Mouse (Mus musculus): Measurements from ENCODE around the gene Syde2.

Gene Syde2

GRCm38 (mm10) chr3:146009859-146010645 is 22.4 kb downstream of the Syde2 start:
- peak in 1 of 2 experiments; percentile 46 for DNase-seq (ENCODE audit: low spot score in 2 of 2)

- DNase-seq (ENCODE audit: low spot score in 2 of 2): no peak
Observed at GRCm38 (mm10) chr3:146010751-146011150, 23.1 kb downstream of the Syde2 start.

GRCm38 (mm10) chr3:146011544-146012218 is 24.0 kb downstream of the Syde2 start:
- DNase-seq (ENCODE audit: low spot score in 2 of 2): no peak

DNA sequence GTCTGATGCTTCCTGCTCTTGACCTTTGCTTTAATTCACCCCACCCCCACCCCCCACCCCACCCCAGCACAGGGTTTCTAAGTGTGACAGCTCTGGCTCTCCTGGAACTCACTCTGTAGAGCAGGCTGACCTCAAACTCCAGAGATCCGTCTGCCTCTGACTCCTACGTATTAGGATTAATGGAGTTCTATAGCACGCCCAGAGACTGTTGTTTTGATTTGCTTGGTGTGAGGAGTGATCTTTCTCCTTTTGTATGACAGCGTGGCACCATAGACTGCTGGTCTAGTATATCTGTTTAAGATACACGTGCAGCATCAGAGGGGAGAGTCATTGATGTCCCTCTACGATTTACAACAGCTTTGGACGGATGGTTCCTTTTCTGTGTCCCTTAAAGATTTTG is 25.8 kb downstream of the Syde2 start:
- DNase-seq (ENCODE audit: low spot score in 2 of 2): no peak

DNA sequence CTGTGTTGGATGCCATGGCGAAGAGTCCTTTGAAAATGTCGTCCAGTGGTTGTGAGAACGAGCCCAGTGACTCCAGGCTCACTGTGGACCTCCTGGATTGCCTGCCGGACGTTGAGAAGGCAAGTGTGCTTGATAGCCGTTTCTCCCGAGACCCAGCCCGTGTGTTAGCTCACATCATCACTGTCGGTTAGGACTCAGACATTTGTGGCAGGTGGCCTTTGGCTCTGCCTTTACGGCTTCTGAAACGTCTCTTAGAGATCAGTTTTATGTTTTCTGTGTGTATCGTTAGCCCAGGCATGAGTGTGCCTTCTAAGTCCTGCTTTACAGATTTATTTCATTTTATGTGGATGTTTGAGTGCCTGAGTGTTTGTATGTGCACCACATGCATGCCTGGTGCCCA is 26.7 kb downstream of the Syde2 start:
- no peak for DNase-seq (ENCODE audit: low spot score in 2 of 2)

DNA sequence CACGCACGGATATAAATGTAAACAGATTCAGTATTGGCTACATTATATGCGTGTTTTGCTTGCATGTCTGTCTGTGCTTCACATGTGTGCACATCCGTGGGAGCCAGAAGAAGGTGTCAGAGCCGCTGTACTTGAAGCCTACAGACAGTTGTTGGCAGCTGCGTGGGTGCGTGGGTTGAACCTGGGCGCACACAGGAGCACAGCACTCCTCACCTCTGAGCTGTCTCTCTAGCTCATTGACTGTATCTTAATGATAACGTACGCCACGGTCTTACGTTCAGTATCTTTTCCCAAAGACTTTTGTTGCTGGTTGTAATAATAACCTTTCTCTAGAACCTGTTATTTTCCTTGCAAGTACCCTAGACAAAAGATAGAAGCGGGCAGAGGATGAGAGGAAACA is 29.3 kb downstream of the Syde2 start:
- DNase-seq (ENCODE audit: low spot score in 2 of 2): no peak

DNA sequence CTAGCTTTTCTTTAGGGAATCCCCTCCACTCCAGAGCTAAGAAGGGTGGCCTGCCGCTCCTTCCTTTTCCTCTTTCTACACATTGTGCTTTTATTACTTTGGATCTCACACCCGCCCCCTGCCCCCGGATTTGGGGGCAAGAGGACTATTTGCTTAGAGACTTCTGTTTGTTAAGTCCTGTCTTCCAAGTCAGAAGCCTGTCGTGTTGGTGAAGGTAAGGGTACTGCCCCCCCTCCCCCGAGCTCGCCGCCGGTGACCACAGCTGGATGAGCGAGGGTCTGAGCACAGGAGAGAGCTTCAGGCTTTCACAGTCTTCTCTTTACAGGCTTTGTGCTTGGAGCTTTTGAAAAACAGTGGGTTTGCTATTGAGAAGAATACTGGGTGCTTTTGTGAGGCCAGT is 29.9 kb downstream of the Syde2 start:
- no peak for DNase-seq (ENCODE audit: low spot score in 2 of 2)

- no peak for DNase-seq (ENCODE audit: low spot score in 2 of 2)
Observed at GRCm38 (mm10) chr3:146022232-146022631, 34.6 kb downstream of the Syde2 start.

DNA sequence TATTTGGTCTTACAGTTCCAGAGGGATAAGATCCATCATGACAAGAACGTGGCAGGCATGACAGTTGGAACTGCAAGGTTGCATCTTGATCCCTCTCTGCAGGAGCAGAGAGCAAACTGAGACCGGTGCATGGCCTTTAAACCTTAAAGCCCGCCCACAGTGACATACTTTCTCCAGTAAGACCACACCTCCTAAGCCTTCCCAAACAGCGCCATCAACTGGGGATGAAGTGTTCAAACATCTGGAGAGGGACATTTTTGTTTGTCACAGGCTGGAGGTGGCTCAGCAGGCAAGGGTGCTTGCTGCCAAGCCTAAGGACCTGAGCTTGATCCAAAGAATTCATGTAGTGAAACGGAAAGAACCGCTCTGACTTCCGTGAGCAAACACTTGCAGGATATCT is 37.1 kb downstream of the Syde2 start:
- no peak for DNase-seq (ENCODE audit: low spot score in 2 of 2)

GRCm38 (mm10) chr3:146025499-146025898 is 37.8 kb downstream of the Syde2 start:
- no peak for DNase-seq (ENCODE audit: low spot score in 2 of 2)

GRCm38 (mm10) chr3:146027116-146027515 is 39.4 kb downstream of the Syde2 start:
- no peak for DNase-seq (ENCODE audit: low spot score in 2 of 2)

GRCm38 (mm10) chr3:146028406-146028805 is 40.7 kb downstream of the Syde2 start:
- no peak for DNase-seq (ENCODE audit: low spot score in 2 of 2)

GRCm38 (mm10) chr3:146029234-146029633 is 41.6 kb downstream of the Syde2 start:
- no peak for DNase-seq (ENCODE audit: low spot score in 2 of 2)

GRCm38 (mm10) chr3:146030255-146030836 is 42.7 kb downstream of the Syde2 start:
- DNase-seq (ENCODE audit: low spot score in 2 of 2): no peak

- no peak for DNase-seq (ENCODE audit: low spot score in 2 of 2)
Observed at GRCm38 (mm10) chr3:146032976-146033375, 45.3 kb downstream of the Syde2 start.

DNA sequence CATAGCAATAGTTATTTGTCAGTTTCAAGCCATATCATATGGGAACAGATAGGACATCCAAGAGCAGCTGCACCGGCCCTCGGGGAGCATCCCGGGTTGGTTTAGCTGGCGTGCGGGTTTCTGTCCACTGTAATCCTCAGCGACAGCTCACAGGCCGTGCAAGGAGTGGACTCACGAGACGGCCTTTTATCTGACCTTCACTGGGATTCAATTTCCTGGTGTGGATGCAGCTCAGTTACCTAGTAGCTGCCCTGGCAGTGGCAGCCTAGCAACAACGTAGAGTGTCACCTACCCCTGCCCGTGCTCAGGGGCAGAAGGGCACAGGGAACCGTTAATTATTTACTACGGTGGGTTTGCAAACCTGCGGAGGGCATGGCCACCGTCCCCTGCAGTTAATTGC is 50.2 kb downstream of the Syde2 start:
- no peak for DNase-seq (ENCODE audit: low spot score in 2 of 2)

DNA sequence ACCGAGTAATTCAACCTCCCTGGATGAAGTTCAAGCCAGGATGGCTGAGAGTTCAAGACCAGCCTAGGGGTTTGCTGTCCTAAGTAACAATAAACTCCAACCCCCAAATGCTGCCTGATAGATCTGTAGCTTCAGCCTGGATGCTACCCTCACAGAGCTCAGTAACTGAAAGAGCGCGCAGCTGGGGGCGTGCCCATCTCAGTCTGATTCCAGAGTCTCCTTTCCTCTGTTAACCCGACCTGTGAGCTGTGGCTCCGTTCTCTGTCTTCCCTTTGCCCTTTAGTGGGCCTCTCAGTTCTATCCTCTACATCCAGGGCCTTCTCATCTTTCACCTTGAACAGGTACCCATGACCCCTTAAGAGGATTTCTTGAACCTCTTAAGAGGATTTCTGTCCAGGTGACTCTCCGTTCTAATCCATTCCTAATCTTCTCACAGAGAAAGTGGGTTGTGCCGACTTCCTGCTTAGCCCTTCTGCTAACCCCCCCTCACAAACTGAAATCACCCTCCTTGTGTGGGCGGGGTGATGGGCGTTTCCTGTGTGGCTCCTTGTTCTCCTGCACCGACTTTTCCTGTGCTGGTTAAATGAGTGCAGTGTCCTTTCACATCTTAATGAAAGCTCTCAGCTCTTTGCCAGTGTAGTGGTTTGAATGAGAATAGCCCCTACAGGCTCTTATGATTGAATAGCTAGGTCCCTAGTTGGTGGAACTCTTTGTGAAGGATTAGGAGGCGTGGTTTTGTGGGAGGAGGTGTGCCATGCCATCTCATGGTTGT is 51.6 kb downstream of the Syde2 start:
- no peak for DNase-seq (ENCODE audit: low spot score in 2 of 2)

DNA sequence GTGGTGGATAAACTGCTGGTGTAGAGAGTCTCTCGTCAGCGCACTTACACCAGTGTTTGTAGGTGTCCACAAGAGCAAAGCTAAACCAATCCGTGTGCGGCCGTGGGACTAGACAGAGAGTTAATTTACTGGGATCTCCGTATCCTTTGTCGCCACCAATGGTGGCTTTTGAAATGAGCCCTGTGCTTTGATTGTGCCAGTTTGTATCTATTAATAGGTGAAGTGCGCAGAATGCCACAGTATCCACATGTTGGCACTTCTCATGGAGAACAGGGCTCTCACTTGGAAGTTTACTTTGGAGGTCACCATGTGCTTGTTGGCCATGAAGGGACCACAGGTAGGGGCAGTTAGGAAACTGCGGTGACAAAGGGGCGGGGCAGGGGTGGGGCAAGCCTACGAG is 53.7 kb downstream of the Syde2 start:
- no peak for DNase-seq (ENCODE audit: low spot score in 2 of 2)

DNA sequence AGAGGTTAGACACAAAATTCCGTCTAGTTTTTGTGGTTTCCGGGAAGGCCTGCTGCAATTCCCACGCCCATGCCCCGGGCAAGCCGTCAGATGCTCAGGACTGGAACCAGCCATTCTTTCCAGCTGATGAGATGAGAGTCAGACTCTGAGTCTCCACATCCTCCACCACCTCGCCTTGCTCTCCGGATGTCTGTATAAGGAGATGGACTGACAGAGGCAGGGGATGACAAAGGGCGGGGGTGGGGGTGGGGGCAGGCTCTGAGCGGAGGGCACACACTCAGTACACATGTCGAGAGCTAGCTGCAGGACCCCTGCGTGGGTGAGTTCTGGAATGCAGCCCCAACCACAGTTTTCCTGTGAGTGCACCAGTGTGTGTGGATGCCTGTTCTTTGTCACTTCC is 57.3 kb downstream of the Syde2 start:
- no peak for DNase-seq (ENCODE audit: low spot score in 2 of 2)

DNA sequence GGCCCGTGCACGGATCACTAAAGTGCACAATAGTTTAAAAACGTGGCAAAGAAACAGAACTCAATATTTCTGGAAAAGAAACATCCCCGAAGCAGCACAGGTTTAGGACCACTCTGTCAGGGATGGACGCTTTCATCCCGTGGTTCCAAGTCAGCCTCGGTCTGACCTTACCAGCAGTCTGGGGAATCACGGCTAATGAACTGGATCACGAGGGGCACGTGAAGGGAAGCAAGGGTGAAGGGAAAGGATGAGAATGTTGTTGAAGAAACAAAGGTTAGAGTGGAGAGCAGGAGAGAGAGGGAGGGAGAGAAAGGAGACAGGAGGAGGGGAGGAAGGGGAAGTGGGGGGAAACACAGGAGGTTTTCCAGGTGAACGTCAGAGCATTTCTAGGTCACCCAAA is 58.4 kb downstream of the Syde2 start:
- DNase-seq (ENCODE audit: low spot score in 2 of 2): no peak

DNA sequence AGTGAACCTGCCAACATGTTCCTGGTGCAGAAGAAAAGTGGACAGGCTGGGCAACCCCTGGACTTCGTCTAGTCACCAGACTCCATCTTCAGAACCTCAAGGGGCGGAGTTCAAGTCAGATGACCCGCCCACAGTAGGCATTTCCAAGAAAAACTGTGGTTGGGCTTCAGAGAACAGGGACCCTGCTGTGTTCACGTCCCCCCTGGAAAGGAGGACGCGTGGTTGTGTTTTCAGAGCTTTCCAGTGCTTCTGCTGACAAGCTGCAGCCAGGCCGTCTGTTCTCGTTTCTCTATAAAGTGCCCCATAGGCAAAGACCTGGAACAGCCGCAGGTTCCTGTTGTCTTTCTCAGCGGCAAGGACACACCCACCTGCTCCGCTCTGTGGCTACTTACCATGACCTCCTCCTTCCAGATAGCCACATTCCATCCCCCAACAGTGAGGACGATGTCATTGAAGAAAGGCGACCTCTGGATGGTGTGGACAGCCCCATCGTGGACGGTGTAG is 60.1 kb downstream of the Syde2 start:
- DNase-seq (ENCODE audit: low spot score in 2 of 2): peak; percentile 5 to 18

DNA sequence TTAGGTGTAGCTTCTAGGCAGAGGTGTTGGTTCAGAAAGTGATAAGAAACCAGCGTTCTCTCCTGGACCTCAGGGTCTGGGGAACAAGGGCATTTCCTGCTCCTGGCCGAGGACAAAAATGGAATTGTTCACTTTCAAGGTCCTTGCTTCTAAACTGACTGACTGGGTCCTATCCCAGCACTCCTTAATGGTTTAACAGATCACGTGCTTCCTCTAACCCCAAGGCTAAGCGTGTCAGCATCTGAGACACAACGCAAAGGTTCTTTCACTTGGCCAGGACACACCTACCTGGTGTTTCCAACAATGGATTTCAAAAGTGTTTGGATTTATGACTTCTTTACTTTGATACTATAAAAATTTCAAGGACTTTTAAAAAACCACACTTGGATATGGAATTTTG is 62.3 kb downstream of the Syde2 start:
- DNase-seq (ENCODE audit: low spot score in 2 of 2): no peak
